Mouse (Mus musculus): ENCODE data around the gene Plcd1. TPM values are rescaled to one million over a fixed set of nuclear protein-coding genes. Genes with fewer than 3 reads are reported as not detected.

Plcd1 gene
- polyA plus RNA-seq, 1 experiment from 2014 or later = 11.7 TPM

DNA sequence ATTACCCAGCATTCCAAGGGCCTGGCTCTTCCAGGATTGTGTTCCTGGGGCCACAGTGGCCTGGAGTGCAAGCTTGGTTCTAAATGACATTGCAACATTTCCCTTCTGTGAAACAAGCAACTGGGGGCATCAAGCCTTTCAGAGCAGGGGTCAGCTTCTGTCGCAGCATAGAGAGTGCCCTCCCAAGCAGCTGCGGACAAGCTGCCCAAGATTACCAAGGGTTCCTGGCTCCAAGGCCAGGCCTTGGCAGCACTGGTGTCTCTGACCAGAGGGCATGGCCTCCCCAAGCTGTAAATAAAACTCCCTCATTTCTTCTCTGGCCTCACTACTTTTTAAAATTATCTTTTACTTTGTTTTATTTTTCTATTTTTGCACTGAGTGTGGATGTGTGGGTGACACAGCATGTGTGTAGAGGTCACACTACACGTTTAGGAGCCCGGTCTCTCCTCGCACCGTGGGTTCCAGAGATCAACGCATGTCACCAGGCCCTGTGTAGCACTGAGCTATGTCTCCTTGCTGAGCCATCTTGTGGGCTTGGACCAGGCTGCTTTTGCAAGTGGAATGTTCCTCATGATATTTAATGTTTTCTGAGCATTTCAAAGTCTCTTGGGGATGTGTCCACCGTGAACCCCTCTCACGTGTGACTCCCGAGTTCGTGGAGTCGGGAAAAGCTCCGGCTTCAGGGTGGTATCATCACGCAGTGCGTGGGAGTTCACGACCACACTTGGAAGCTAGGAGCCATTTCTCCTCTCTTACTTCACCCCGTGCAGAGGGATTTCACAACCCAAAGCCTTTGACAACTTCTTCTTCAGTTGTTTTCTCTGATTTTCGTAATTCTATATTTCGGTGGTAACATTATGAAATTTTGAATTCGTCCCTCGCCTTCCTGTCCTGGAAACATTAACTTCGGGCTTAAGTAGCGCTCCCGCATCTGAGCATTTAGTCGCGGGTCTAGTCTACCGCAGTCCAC, 64.8 kb downstream of the Plcd1 start:
- WGBS = 96% methylated on average over 27 of the region's 27 CpGs
- ATAC-seq (replicated peaks) = no peak
- no peak overlapping the region for H3K9ac ChIP-seq (replicated peaks)

DNA sequence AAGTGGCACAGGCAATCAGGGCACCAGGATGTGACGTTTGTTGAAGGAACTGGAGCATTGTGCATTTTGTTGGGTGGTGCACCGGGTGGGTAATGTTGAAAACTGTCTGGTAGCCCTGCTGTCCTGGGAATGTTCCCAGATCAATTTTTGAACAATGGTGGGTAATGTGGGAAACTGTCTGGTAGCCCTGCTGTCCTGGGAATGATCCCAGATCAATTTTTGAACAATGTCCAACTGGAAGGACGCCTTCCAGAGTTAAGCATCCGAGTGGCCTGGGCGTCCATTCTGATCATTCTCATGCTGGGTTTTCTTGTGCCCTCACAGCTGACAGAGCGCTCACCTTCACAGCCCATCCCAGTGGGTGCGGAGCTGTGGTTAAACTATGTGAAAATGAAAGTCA, 66.0 kb downstream of the Plcd1 start:
- H3K4me2 ChIP-seq (replicated peaks) = no peak overlapping the region
- WGBS = 82% methylated on average over 7 of the region's 7 CpGs
- no peak overlapping the region for H3K4me3 ChIP-seq
- peaks cover 7% of the 10 kb centered on the region; the same call in 1 of the 2 replicates for H3K4me1 ChIP-seq
- ATAC-seq (replicated peaks) = no peak
- no peaks in the 10 kb centered on the region for H3K27me3 ChIP-seq
- H3K27ac ChIP-seq (replicated peaks) = no peak overlapping the region
- H3K36me3 ChIP-seq = 0 out of 2 replicates have a peak, but pooled peaks cover 2% of the 10 kb centered on the region
- H3K9ac ChIP-seq (replicated peaks) = no peak overlapping the region
- no peaks in the 10 kb centered on the region for H3K9me3 ChIP-seq

More for the DNA sequence above, 64.8 kb downstream of the Plcd1 start:
- H3K4me3 ChIP-seq = no peak overlapping the region
- H3K9me3 ChIP-seq = no peaks in the 10 kb centered on the region
- H3K4me1 ChIP-seq = peaks cover 19% of the 10 kb centered on the region
- no peak overlapping the region for H3K4me2 ChIP-seq (replicated peaks)
- H3K36me3 ChIP-seq = 0 out of 2 replicates have a peak, but pooled peaks cover 2% of the 10 kb centered on the region
- H3K27ac ChIP-seq (replicated peaks) = no peak overlapping the region
- no peaks in the 10 kb centered on the region for H3K27me3 ChIP-seq

DNA sequence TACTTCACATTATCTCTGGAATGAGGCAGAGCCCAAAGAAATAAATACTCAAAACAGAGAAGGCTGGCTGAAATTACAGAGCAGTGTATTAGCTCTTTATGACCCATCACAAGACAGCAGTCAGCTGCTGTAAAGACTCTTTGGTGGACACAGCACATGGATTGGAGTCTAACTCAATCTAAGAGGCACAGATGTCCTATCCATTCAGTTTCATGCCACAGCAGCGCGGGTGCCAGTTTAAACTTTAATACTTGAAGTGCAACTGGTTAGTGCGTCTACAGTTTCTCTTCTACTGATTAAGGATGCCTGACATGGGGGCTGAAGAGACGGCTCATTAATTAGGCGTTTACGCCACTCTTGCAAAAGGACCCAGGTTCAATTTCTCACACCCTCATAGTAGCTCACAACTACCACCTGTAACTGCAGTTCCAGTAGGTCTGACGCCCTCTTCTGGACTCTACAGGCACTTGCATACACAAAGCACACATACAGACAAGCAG, 67.4 kb downstream of the Plcd1 start:
- Histone ChIP-seq H3K27ac (replicated peaks) (no peak overlapping the region), H3K27me3 (no peaks in the 10 kb centered on the region), H3K9me3 (no peaks in the 10 kb centered on the region), H3K9ac (replicated peaks) (no peak overlapping the region), H3K4me3 (no peak overlapping the region), H3K4me2 (replicated peaks) (no peak overlapping the region), H3K36me3 (0 out of 2 replicates have a peak, but pooled peaks cover 2% of the 10 kb centered on the region), H3K4me1 (no peaks in the 10 kb centered on the region)
- no peak for ATAC-seq (replicated peaks)
- WGBS = 75% methylated on average over 7 of the region's 7 CpGs

DNA sequence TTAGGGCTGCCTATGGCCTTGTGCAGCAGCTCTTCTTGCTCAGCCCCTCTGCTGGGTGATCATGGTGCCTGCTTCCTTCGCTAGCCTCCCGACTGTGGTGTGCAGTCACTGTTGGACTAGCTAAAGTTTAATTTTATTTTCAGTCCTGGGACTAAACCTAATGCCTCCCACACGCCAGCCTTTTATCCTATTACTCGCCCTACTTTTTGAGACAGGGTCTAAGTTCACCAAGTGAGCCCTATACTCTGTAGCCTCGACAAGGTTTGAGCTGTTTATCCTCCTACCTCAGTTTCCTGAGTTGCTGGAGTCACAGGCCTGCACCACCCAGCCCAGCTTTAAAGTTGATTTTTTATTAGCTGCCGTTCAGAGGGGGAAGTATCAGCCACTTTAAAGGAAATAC, 68.0 kb downstream of the Plcd1 start:
- no peak overlapping the region for H3K9ac ChIP-seq (replicated peaks)
- H3K4me3 ChIP-seq = no peak overlapping the region
- 0 out of 2 replicates have a peak, but pooled peaks cover 2% of the 10 kb centered on the region for H3K36me3 ChIP-seq
- H3K9me3 ChIP-seq = no peaks in the 10 kb centered on the region
- H3K4me1 ChIP-seq = no peaks in the 10 kb centered on the region
- H3K4me2 ChIP-seq (replicated peaks) = no peak overlapping the region
- H3K27me3 ChIP-seq = no peaks in the 10 kb centered on the region
- H3K27ac ChIP-seq (replicated peaks) = no peak overlapping the region
- 85% methylated on average over 6 of the region's 6 CpGs for WGBS
- no peak for ATAC-seq (replicated peaks)

DNA sequence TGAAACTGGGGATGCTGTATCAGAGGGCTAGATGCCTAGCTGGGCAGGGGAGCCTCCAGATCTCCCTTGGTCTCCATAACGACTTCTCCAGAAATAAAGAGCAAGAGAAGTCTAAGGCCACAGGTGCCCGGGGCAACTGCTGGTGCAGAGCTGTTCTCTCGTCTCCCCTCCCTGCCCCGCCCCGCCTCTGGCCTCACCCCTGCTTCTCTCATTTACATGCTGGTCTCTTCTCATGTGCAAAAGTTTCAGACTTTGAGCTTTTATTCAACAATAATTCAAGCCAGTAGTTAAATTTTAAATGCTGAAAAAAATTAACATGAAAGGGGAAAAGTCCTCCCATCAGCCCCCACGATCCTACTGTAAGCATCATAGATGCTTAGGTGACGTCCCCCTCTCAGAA, 71.6 kb downstream of the Plcd1 start:
- H3K36me3 ChIP-seq = peaks cover 4% of the 10 kb centered on the region
- H3K4me3 ChIP-seq = no peak overlapping the region
- ATAC-seq (replicated peaks) = no peak
- no peak overlapping the region for H3K4me2 ChIP-seq (replicated peaks)
- no peak overlapping the region for H3K27ac ChIP-seq (replicated peaks)
- H3K9me3 ChIP-seq = no peaks in the 10 kb centered on the region
- H3K9ac ChIP-seq (replicated peaks) = no peak overlapping the region
- H3K4me1 ChIP-seq = no peaks in the 10 kb centered on the region
- no peaks in the 10 kb centered on the region for H3K27me3 ChIP-seq
- WGBS = 73% methylated on average over 7 of the region's 7 CpGs

Small RNAs within 50 kb of the gene (microRNA-seq; reads per million reads assigned to microRNA genes)
- 5.7 reads per million, percentile 20 among the genes with 10 or more reads in this experiment for gene Mir26a-1

Other genes starting within 250 kb of the Plcd1 start
- gene Ctdspl, start 167.0 kb downstream of the Plcd1 start, polyA plus RNA-seq (2015; fragmentation: Nextera tagmentation; extraction: Ambion mirVana) = 5.6 and 7.7 TPM in 2 replicates
- 2.1 and 2.7 TPM in 2 replicates for gene Vill, start 40.7 kb downstream of the Plcd1 start, polyA plus RNA-seq (2015; fragmentation: Nextera tagmentation; extraction: Ambion mirVana)
- 0.36 and 1.00 TPM in 2 replicates for gene Dlec1, start 9.0 kb upstream of the Plcd1 start, polyA plus RNA-seq (2015; fragmentation: Nextera tagmentation; extraction: Ambion mirVana)
- 1.4 and 1.8 TPM in 2 replicates for gene Acaa1b, start 63.6 kb upstream of the Plcd1 start, polyA plus RNA-seq (2015; fragmentation: Nextera tagmentation; extraction: Ambion mirVana)
- gene Gm47289, start 65.7 kb upstream of the Plcd1 start, polyA plus RNA-seq (2015; fragmentation: Nextera tagmentation; extraction: Ambion mirVana) = not detected in 2 replicates
- 0.11 TPM in 1 of 2 replicates, not detected in the other for gene Slc22a13, start 115.6 kb upstream of the Plcd1 start, polyA plus RNA-seq (2015; fragmentation: Nextera tagmentation; extraction: Ambion mirVana)
- 13.8 and 14.1 TPM in 2 replicates for gene Oxsr1, start 228.9 kb upstream of the Plcd1 start, polyA plus RNA-seq (2015; fragmentation: Nextera tagmentation; extraction: Ambion mirVana)
- gene Acaa1a, start 246.2 kb upstream of the Plcd1 start, polyA plus RNA-seq (2015; fragmentation: Nextera tagmentation; extraction: Ambion mirVana) = 105 and 111 TPM in 2 replicates
- gene Myd88, start 247.9 kb upstream of the Plcd1 start, polyA plus RNA-seq (2015; fragmentation: Nextera tagmentation; extraction: Ambion mirVana) = 4.7 and 4.8 TPM in 2 replicates

Measured in forebrain, embryonic 15.5 days (tissue).